Mouse (Mus musculus) lung, embryonic 14.5 days (tissue): ENCODE measurements at regions not wholly inside any gene's neighbourhood (a gene's known extent, or its start where the extent isn't known, plus 50 kb on each side); places are given as distances from the start of the nearest gene placed in this dataset.

Experiments
- ATAC-seq: fragments of 200-750 bp; cut with Nextera tagmentation; 2 replicates; pipeline ENCODE4 v1.8.0; 2017; ENCODE audit warnings: mild to moderate bottlenecking, moderate TSS enrichment, moderate library complexity; ENCODE audit not compliant: insufficient read depth
- DNase-seq: peaks from one replicate; pipeline ENCODE4 v3.0.0-alpha.2; 2015
- H3K27ac ChIP-seq: fragments of 300-500 bp; sonication (generic); 2 replicates; pipeline ENCODE4 v1.5.1; 2014; ENCODE audit warnings: low read depth, mild to moderate bottlenecking, moderate library complexity
- H3K27me3 ChIP-seq: fragments of 300-500 bp; sonication (generic); 2 replicates; pipeline ENCODE4 v1.6.1; 2014; ENCODE audit warnings: low read length, control low read depth; ENCODE audit not compliant: insufficient read depth
- H3K36me3 ChIP-seq: fragments of 300-500 bp; sonication (generic); 2 replicates; pipeline ENCODE4 v1.6.1; 2014; ENCODE audit warnings: control low read depth; ENCODE audit not compliant: insufficient read depth
- H3K4me1 ChIP-seq: fragments of 300-500 bp; sonication (generic); 2 replicates; pipeline ENCODE4 v1.6.1; 2014; ENCODE audit warnings: antibody characterized with exemption, control low read depth; ENCODE audit not compliant: insufficient read depth
- H3K4me2 ChIP-seq: fragments of 300-500 bp; sonication (generic); 2 replicates; pipeline ENCODE4 v1.6.1; 2014; ENCODE audit warnings: mild to moderate bottlenecking
- H3K4me3 ChIP-seq: fragments of 300-500 bp; sonication (generic); 2 replicates; pipeline ENCODE4 v1.5.1; 2014; ENCODE audit warnings: low read depth, low read length
- H3K9ac ChIP-seq: fragments of 300-500 bp; sonication (generic); 2 replicates; pipeline ENCODE4 v1.6.1; 2014
- H3K9me3 ChIP-seq: fragments of 300-500 bp; sonication (generic); 2 replicates; pipeline ENCODE4 v1.6.1; 2016; ENCODE audit warnings: low read depth, low read length, control low read depth
- CTCF ChIP-seq: IDR thresholded peaks from 2 replicates; pipeline ENCODE4 v1.5.1; 2016; ENCODE audit warnings: antibody characterized with exemption, low read depth
- WGBS: fragments of 180-500 bp; shearing (Covaris S2); extraction: QIAGEN DNeasy Blood & Tissue Kit; methylation state at CpG from one replicate; pipeline ENCODE4 v1.1.7; 2014; 5-methylcytosine and 5-hydroxymethylcytosine counted together

- H3K9me3 ChIP-seq: no peaks in the 10 kb centered on the region
- H3K9ac ChIP-seq: no peak overlapping the region
- H3K36me3 ChIP-seq: no peaks in the 10 kb centered on the region
- WGBS: 65% methylated on average over 2 of the region's 2 CpGs
- TF ChIP-seq CTCF: no peak
- H3K4me1 ChIP-seq: no peaks in the 10 kb centered on the region
- ATAC-seq (peak; percentile 56; the same call in 1 of the 2 replicates), DNase-seq (peak; percentile 56)
- H3K4me2 ChIP-seq: no peak overlapping the region
- no peak overlapping the region for H3K4me3 ChIP-seq
- H3K27me3 ChIP-seq: no peaks in the 10 kb centered on the region
- H3K27ac ChIP-seq: no peak overlapping the region
Measured at GRCm38 (mm10) chr6:17400147-17400546, 63.5 kb upstream of the Met start.

- H3K4me1 ChIP-seq: no peaks in the 10 kb centered on the region
- H3K36me3 ChIP-seq: no peaks in the 10 kb centered on the region
- TF ChIP-seq CTCF: no peak
- 89% methylated on average over 1 of the region's 1 CpGs for WGBS
- H3K27ac ChIP-seq: no peak overlapping the region
- no peaks in the 10 kb centered on the region for H3K9me3 ChIP-seq
- no peak overlapping the region for H3K4me2 ChIP-seq
- no peak overlapping the region for H3K9ac ChIP-seq
- no peak overlapping the region for H3K4me3 ChIP-seq
- H3K27me3 ChIP-seq: no peaks in the 10 kb centered on the region
- no peak for ATAC-seq
- DNase-seq: no peak
Measured at GRCm38 (mm10) chr6:17408094-17408493, 55.5 kb upstream of the Met start.

- H3K9me3 ChIP-seq: no peaks in the 10 kb centered on the region
- H3K4me2 ChIP-seq: no peak overlapping the region
- no peaks in the 10 kb centered on the region for H3K4me1 ChIP-seq
- WGBS: 68% methylated on average over 9 of the region's 9 CpGs
- H3K4me3 ChIP-seq: no peak overlapping the region
- H3K36me3 ChIP-seq: no peaks in the 10 kb centered on the region
- no peak overlapping the region for H3K9ac ChIP-seq
- ATAC-seq: no peak
- no peak overlapping the region for H3K27ac ChIP-seq
- no peak for TF ChIP-seq CTCF
- DNase-seq: peak; percentile 8
- no peaks in the 10 kb centered on the region for H3K27me3 ChIP-seq
Measured at GRCm38 (mm10) chr6:17409703-17410408, 53.7 kb upstream of the Met start.

GRCm38 (mm10) chr6:17410409-17410722 lies 53.2 kb upstream of the Met start:
- Histone ChIP-seq H3K4me3 (no peak overlapping the region), H3K36me3 (no peaks in the 10 kb centered on the region), H3K4me1 (no peaks in the 10 kb centered on the region), H3K9me3 (no peaks in the 10 kb centered on the region), H3K27ac (no peak overlapping the region), H3K4me2 (no peak overlapping the region), H3K9ac (no peak overlapping the region), H3K27me3 (no peaks in the 10 kb centered on the region)
- no peak for TF ChIP-seq CTCF
- DNase-seq (no peak), ATAC-seq (no peak)
- 49% methylated on average over 4 of the region's 4 CpGs for WGBS
